Mouse (Mus musculus): ENCODE measurements around the gene Enoph1.

Gene Enoph1

DNA sequence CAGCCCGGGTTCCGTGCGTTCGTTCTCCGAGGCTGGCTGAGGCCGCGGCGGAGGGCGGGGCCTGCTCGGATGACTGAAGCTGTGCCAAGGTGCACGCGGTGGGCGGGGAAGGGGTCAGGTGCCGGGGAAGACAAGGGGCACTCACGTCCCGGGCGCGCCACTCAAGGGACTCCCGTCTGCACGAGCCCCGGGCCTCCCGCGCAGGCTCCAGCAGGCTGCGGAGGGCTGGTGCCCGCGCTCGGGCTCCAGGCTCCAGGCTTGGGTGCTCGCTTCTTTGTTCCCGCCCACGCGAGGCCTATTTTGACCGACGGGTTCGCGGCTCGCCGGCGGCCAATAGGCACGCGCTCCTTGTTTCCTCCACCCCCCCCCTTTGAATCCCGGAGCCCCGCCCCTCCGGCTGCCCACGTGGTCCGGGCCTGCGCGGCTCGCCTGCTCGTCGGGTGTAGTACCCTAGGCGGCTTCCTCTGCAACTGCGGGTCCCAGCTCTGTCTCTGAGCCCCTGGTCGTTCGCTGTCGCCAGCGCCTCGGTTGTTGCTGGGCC is at the start of gene Enoph1, which contains the start of gene Hnrnpdl:
Enoph1 (plus strand) TSS at position 384 of the 541 bp plus-strand sequence.
Hnrnpdl (minus strand) TSS at position 63 of the 541 bp plus-strand sequence.
- peak; percentile 91 to 93 for DNase-seq (ENCODE audit: low spot score in 2 of 2)

DNA sequence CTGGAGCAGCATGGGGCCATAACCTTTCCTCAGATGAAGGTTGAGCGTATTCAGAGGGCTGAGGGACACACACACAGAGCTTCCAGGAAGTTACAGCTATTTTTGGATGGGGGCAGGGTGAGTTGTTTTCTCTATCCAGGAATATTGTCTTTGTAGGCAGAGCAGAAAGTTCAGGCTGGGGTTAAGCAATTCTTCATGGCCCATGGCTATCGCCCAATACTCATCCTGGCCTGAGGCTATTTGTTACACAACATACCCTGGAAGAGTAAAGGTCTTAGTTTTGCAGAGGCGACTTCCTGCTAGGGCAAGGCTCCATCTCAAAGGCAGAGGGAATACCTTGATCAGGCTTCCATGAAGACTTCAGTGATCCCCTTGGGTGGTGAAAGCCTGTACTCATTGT is 45.6 kb upstream of the Enoph1 start:
- no peak for DNase-seq (ENCODE audit: low spot score in 2 of 2)

GRCm38 (mm10) chr5:99994680-99995079 is 45.1 kb upstream of the Enoph1 start:
- DNase-seq (ENCODE audit: low spot score in 2 of 2), result no peak

- DNase-seq (ENCODE audit: low spot score in 2 of 2), result no peak
Observed at GRCm38 (mm10) chr5:100000048-100000447, 39.7 kb upstream of the Enoph1 start.

DNA sequence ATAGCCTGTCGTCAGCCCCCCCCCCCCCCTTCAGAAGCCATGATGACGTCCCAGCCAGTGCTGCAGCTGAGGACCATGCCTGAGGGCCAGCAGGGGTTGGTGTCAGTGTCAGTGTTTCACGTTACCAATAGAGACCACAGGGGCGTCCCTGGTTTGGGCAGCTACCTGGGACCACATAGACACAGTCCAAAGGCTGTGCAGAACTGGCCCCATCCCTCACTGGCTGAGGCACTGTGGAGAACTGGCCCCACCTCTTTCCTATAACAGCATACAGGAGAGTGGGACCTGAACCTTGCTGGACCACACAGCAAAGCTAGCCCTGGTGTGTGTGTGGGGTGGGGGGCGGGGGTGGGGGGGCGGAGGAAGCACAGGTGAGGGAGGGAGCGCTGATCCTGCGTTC is 39.3 kb upstream of the Enoph1 start:
- DNase-seq (ENCODE audit: low spot score in 2 of 2), result no peak

DNA sequence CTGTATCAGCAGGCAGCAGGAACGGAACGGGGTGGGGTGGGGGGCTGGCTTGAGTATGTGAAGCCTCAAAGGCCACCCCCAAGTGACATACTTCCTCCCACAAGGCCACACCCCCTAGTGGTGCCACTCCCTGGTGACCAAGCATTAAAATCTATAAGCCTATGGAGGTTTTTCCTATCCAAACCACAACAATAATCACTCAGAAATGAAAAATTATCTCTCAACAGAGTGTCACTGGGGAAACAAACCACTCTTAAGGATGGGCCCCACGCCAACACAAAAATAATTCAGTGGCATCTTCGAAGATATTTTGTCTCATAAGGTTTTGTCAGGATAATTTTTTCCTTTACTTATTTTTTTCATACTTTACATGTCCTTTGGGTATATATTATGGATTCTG is 35.9 kb upstream of the Enoph1 start:
- DNase-seq (ENCODE audit: low spot score in 2 of 2), result no peak

DNA sequence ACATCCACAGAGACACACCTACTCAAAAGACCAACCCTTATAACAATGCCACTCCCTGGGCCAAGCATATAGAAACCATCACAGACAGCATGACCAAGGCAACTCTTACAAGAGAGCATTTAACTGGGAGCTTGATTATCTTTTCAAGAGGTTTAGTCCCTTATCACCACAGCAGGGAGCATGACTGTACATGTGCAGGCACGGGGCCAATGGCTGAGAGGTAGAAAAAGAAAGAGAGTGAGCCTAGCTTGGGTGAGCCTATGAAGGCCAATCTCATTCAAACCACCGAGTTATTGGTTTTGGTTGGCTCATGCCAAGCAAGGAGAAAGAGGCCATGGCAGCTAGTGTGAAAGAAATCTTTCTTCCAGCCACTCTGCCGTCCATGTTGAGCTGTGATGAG is 34.4 kb upstream of the Enoph1 start:
- no peak for DNase-seq (ENCODE audit: low spot score in 2 of 2)

- DNase-seq (ENCODE audit: low spot score in 2 of 2), result no peak
Observed at GRCm38 (mm10) chr5:100005896-100006295, 33.9 kb upstream of the Enoph1 start.

DNA sequence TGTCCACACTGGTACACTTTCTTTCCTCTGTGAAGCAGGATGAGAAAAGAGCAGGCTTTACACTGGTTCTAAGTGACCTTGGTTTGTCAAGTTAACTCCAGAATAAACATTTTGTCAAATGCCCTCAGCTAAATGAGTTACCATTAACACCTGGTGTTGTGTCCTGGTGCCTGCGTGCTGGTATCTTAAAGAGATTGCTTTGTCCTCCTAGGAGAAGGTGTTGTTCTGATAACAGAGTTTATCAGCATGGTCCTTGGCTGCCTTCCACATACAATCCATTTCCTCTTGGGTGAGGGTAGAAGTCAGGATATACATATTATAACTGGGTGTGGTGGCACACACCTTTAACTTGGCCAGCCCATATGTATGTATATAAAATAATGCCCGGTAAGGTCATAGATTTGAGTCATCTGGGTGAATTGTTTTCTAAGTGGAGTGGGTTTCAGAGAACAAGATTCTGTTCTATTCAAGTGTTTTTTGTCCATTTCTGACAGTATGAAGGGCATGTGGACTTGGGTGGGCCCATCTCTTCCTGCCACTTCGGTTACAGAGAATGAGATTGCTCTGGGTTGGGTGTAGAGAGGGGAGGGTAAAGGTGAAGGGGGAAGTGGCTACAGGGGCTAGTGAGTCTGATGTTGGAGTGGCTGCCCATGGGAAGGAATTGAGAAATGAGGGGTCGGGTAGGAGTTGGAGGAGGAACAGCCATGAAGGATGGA is 33.3 kb upstream of the Enoph1 start:
- no peak for DNase-seq (ENCODE audit: low spot score in 2 of 2)

DNA sequence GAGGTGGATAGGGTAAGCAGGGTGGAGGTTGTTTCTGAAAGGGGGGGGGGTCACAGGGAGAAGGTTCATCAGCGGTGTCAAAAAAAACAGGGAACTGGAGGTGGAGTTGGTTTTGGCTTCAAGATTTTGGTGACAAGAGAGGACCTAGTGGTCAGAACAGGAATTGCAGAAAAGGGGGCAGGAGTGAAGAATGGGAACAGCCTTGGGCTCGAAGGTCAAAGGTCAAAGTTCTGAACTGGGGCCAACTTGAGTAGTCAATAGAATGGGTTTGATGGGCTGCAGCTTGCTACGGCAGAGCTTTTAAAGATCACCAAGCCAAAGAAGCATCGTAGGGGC is 32.8 kb upstream of the Enoph1 start:
- no peak for DNase-seq (ENCODE audit: low spot score in 2 of 2)

DNA sequence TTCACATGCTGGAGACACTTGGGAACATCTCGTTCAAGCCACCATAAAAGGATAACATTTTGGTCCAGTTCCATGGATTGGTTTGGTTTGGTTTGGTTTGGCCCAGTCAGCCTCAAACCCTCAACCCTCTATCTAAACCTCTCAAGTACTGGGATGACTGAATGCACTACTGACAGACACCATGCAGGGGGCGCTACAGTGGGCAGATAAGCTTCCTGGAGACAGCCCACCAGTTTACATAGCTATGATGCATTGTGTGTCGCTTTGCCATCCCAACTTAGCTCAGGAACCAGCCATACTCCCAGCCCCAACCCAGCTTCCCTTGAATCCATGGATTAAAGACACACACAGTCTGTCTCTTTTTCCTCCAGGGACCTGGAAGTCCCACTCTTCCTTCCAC is 31.3 kb upstream of the Enoph1 start:
- DNase-seq (ENCODE audit: low spot score in 2 of 2), result no peak

GRCm38 (mm10) chr5:100012599-100012998 is 27.2 kb upstream of the Enoph1 start:
- no peak for DNase-seq (ENCODE audit: low spot score in 2 of 2)

- DNase-seq (ENCODE audit: low spot score in 2 of 2), result no peak
Observed at GRCm38 (mm10) chr5:100020089-100020488, 19.7 kb upstream of the Enoph1 start.

DNA sequence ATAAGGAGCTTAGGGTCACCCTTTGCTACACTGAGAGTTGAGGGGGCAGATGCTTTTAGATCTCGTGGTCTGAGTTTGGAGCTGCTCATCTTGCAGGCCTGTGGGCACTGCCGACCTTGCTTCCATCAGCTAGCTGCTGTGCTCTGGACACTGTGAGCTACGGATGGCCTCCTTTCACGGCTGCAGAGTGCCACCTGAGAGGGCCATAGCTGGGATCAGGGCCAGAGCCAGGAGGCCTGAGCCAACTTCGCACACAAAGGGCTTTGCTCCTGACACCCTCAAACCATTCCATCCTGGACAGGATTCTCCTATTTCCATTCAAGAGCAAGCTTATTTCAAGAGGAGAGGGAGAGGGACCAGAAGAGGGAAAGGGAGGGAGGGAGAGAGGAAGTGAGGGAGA is 15.4 kb upstream of the Enoph1 start:
- no peak for DNase-seq (ENCODE audit: low spot score in 2 of 2)

GRCm38 (mm10) chr5:100024868-100025267 is 14.9 kb upstream of the Enoph1 start:
- no peak for DNase-seq (ENCODE audit: low spot score in 2 of 2)

GRCm38 (mm10) chr5:100030069-100030468 is 9.7 kb upstream of the Enoph1 start:
- no peak for DNase-seq (ENCODE audit: low spot score in 2 of 2)

DNA sequence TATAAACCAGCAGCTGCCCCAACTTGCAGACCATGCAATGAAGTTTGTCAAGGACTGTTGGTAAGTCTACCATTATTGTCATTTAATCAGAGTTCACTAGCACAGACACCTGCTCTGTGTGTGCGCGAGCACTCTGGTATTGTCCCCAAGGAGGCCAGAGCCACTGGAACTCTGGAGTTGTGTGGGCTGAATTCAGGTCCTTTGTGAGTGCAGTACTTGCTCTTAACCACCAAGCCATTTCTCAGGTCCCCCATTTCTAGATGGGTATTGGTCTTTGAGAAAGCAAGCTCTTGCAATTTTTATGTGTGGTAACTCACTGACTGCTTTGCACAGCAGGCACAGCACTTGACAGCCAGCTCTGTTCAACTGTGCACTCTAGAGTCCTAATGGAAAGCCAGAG is 7.7 kb upstream of the Enoph1 start:
- DNase-seq (ENCODE audit: low spot score in 2 of 2), result no peak

DNA sequence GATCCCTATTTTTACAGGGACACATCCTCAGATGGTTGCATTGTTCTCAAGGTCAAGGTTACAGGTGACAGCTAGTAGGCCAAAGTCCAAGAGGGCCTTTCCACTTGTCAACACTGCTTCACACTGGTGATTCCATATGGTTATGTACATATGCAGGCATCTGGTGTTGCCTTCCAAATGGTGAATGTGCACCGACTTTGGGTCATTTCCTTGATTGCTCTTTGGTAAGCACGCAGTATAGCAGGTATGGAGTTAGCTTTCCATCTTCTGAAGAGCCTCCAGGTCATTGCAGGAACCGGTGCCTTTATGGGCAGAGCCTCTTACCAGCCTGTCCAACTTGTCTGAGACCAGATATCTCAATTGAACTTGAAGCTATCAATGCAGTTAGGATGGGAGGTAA is 7.1 kb upstream of the Enoph1 start:
- DNase-seq (ENCODE audit: low spot score in 2 of 2), result no peak

DNA sequence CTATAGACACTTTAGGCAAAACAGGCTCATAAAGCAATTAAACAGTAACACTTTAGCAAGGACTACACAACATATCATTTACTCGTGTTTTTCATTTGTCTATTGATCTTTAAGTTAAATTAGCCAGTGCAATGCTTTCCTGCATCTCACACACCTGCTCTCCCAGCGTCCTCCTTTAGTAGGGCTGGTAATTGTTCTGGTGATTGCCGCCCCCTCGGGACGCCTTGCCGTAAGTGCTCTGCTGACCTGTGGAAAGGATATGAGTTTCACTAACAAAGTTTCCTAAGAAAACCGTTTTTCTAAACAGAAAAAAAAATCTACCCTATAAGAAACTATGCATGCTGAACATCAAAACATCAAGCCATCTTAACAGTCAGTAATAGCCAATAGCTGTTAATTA is 3.8 kb upstream of the Enoph1 start:
- no peak for DNase-seq (ENCODE audit: low spot score in 2 of 2)

GRCm38 (mm10) chr5:100036681-100037080 is 3.1 kb upstream of the Enoph1 start:
- no peak for DNase-seq (ENCODE audit: low spot score in 2 of 2)

GRCm38 (mm10) chr5:100037965-100038713 is 1.6 kb upstream of the Enoph1 start:
- peak; percentile 85 to 93 for DNase-seq (ENCODE audit: low spot score in 2 of 2)

GRCm38 (mm10) chr5:100038714-100039601 is 827 bp upstream of the Enoph1 start:
- DNase-seq (ENCODE audit: low spot score in 2 of 2), result peak; percentile 98 to 99

All from urinary bladder, postnatal 4 days (tissue).